Mouse (Mus musculus): ENCODE measurements around the gene Calcrl.

Gene Calcrl

GRCm38 (mm10) chr2:84295068-84295467 lies 130.1 kb downstream of the Calcrl start:
- DNase-seq = peak; percentile 72

DNA sequence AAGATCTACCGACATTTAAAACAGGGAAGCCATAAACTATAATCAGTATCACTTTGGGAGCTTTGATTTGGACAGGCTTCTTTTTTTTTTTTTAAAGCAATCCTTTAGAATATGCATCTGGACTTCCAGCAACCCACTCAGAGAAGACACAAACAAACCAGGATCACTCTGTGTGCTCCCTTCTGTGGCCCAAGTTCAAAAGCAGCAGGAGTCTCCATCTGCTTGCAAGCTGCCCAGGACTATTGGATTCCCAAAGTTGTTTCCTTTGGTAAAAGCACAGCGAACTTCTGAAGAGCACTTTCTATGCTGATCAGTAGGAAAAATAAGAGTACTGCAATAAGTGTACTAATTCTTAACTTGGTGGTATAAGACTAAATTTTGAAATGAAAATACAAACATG lies 130.6 kb downstream of the Calcrl start:
- DNase-seq = no peak

DNA sequence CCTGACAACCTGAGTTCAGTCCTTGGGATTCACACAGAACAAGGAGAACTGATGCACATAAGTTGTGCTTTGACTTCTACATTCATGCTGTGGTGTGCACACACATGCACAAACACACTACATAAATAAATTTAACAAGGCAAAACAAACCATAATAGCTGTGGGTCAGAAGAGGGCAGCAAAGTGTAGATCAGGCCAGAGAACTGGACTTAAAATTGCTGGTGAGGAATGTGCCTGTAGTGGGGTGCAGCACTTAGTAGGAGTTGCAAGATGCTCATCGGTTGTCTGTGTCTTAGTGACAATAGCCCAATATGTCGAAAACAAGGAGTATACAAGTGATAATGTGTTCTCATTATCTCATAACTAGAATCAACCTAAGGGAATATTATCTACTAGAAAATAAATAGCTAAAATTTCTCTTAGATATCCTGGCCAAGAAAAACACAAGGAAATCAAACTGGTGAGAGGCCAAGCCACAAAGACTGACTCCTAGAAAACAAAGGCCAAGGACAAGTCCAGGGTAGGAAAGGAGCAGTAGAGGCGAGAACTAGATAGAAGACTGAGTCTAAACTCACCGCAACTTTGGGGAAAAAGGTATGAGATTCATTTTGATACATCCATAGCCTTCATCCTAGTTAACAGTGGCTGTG lies 132.7 kb downstream of the Calcrl start:
- peak; percentile 33 for DNase-seq

- no peak for DNase-seq
Measured at GRCm38 (mm10) chr2:84288940-84289557, 136.2 kb downstream of the Calcrl start.

All from kidney, adult 9 months (tissue).